Mouse (Mus musculus): ENCODE results near the gene Ush1g. TPM values are rescaled to one million over a fixed set of nuclear protein-coding genes. Genes with fewer than 3 reads are reported as not detected.

Gene Ush1g
- polyA plus RNA-seq, 1 experiment from 2014 or later, result 0.62 TPM

DNA sequence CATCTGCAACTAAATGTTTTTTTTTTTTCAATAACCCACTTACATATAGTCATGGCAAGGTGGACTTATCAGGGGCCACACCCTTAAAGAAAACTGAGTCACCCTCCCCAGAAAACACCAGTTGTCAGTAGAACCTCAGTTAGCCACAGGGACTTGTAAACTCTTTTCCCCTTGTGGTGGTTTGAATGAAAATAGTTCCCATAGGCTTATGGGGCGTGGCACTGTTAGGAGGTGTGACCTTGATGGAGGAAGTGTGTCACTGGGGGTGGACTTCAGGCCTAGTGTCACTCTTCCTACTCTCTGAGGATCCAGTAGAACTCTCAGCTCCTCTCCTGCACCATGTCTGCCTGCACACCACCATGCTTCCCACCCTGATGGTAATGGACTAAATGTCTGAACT, 42.1 kb downstream of the Ush1g start:
- H3K36me3 ChIP-seq (ENCODE audit: control insufficient read depth, insufficient read depth, low read length), result no peaks in the 10 kb centered on the region
- H3K9me3 ChIP-seq (replicated peaks; ENCODE audit: control insufficient read depth, low read length), result no peaks in the 10 kb centered on the region
- H3K4me3 ChIP-seq (replicated peaks; ENCODE audit: low read length), result no peak overlapping the region
- 59% methylated on average over 1 of the region's 1 CpGs for WGBS
- H3K27ac ChIP-seq (ENCODE audit: low read length), result no peak overlapping the region
- no peaks in the 10 kb centered on the region for H3K27me3 ChIP-seq (ENCODE audit: control insufficient read depth, insufficient read depth, low read length)
- ATAC-seq (ENCODE audit: insufficient read depth, low FRiP score), result no peak
- H3K4me1 ChIP-seq (ENCODE audit: control insufficient read depth, insufficient read depth, low read length), result peaks cover 8% of the 10 kb centered on the region; the same call in 1 of the 2 replicates
- no peak overlapping the region for H3K9ac ChIP-seq (ENCODE audit: low read length)
- H3K4me2 ChIP-seq (ENCODE audit: low read depth, low read length), result no peak overlapping the region

DNA sequence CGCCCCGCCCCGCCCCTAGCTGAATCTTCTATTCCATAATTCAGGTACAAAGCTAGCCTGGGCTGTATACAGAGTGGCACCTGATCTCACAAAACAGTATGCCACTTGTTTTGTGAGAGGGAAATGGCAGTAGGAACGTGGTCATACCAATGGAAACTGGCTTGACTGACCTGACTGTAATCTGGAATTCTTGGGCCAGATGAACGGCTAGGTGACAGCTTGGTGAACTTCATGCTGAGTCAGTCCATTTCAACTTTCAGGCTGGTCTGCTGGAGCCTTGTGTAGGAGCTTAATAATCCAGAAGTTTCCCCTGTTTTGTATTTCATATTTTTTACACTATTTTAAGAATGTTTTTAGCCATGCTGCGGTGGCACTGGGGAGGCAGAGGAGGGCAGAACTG, 43.7 kb downstream of the Ush1g start:
- no peak overlapping the region for H3K4me3 ChIP-seq (replicated peaks; ENCODE audit: low read length)
- peaks cover 8% of the 10 kb centered on the region; the same call in 1 of the 2 replicates for H3K4me1 ChIP-seq (ENCODE audit: control insufficient read depth, insufficient read depth, low read length)
- H3K4me2 ChIP-seq (ENCODE audit: low read depth, low read length), result peak overlapping the region; percentile 51
- ATAC-seq (ENCODE audit: insufficient read depth, low FRiP score), result no peak
- H3K36me3 ChIP-seq (ENCODE audit: control insufficient read depth, insufficient read depth, low read length), result no peaks in the 10 kb centered on the region
- WGBS, result 72% methylated on average over 6 of the region's 6 CpGs
- no peaks in the 10 kb centered on the region for H3K9me3 ChIP-seq (replicated peaks; ENCODE audit: control insufficient read depth, low read length)
- H3K9ac ChIP-seq (ENCODE audit: low read length), result no peak overlapping the region
- no peak overlapping the region for H3K27ac ChIP-seq (ENCODE audit: low read length)
- H3K27me3 ChIP-seq (ENCODE audit: control insufficient read depth, insufficient read depth, low read length), result no peaks in the 10 kb centered on the region

DNA sequence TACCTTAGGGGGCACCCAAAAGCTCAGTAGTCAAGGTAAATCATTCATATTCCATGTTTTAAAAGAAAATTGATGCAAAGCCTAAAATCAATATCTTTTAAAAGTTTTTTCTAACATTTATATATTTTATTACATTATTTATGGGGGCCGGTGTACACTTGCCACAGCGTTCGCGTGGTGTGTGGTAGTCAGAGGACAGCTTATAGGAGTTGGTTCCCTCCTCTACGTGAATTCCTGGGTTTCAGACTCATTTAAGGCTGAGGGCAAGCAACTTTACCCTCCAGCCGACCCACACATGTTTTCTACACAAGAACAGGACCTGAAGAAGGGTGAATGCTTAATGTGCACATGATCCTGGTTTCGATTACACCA, 44.3 kb downstream of the Ush1g start:
- H3K9ac ChIP-seq (ENCODE audit: low read length), result peak overlapping the region; percentile 53
- 21% methylated on average over 7 of the region's 7 CpGs for WGBS
- no peaks in the 10 kb centered on the region for H3K9me3 ChIP-seq (replicated peaks; ENCODE audit: control insufficient read depth, low read length)
- peak overlapping the region; percentile 51 for H3K4me2 ChIP-seq (ENCODE audit: low read depth, low read length)
- no peak for ATAC-seq (ENCODE audit: insufficient read depth, low FRiP score)
- H3K27me3 ChIP-seq (ENCODE audit: control insufficient read depth, insufficient read depth, low read length), result no peaks in the 10 kb centered on the region
- H3K4me1 ChIP-seq (ENCODE audit: control insufficient read depth, insufficient read depth, low read length), result peaks cover 8% of the 10 kb centered on the region; the same call in 1 of the 2 replicates
- H3K36me3 ChIP-seq (ENCODE audit: control insufficient read depth, insufficient read depth, low read length), result no peaks in the 10 kb centered on the region
- peak overlapping the region; percentile 48 for H3K4me3 ChIP-seq (replicated peaks; ENCODE audit: low read length)
- peak overlapping the region; percentile 64 for H3K27ac ChIP-seq (ENCODE audit: low read length)

DNA sequence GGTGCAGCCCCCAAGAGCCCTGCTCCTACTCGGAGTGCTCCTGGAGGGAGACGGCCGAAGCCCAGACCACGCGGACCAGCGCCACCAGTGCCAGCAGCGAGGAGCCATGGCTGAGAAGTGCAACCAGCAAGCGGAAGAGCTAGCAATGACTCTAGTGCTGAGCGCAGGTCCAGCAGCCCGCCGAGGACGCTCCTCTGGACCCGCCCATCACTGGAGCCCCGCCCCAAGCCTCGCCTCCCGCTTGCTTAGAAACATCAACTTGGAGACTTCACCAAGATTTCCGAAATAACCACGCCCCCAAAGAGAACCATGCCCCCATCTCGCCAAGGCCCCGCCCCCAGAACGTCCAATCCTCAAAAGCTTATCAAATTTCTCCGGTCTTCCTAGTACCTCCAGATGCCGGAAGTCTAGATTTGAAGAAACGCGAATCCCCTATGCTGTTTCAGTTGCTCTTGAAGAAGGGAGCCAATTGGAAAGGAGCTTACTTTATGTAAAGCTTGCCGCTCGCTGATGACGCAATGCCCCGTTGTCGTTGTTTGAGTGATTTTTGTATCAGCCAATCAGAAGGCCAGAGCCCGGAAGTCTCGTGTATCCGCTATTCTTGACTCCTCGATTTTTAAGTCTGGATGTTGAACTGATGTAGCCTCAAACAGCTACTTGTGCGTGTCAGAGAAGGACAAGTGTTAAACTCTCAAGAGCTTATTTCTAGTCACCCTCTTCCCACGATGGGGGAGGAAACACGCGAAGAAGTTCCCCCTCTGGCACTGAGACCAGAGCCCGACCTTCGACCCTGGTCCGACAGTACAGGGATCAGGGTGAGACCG, 44.8 kb downstream of the Ush1g start, which contains the start of gene Fdxr:
Gene Fdxr, minus strand, starts transcription at position 271 of the 824 bp plus-strand sequence.
- H3K4me2 ChIP-seq (ENCODE audit: low read depth, low read length), result peak within 1 kb of the TSS; percentile 85
- under 1% methylated on average over 42 of the region's 42 CpGs for WGBS
- H3K4me1 ChIP-seq (ENCODE audit: control insufficient read depth, insufficient read depth, low read length), result peaks cover 8% of the 10 kb centered on the region; the same call in 1 of the 2 replicates
- no peaks in the 10 kb centered on the region for H3K36me3 ChIP-seq (ENCODE audit: control insufficient read depth, insufficient read depth, low read length)
- peak; percentile 96 for ATAC-seq (ENCODE audit: insufficient read depth, low FRiP score)
- peak within 1 kb of the TSS; percentile 81 for H3K9ac ChIP-seq (ENCODE audit: low read length)
- H3K27me3 ChIP-seq (ENCODE audit: control insufficient read depth, insufficient read depth, low read length), result no peaks in the 10 kb centered on the region
- no peaks in the 10 kb centered on the region for H3K9me3 ChIP-seq (replicated peaks; ENCODE audit: control insufficient read depth, low read length)
- peak within 1 kb of the TSS; percentile 86 for H3K27ac ChIP-seq (ENCODE audit: low read length)
- H3K4me3 ChIP-seq (replicated peaks; ENCODE audit: low read length), result peak within 1 kb of the TSS; percentile 48

DNA sequence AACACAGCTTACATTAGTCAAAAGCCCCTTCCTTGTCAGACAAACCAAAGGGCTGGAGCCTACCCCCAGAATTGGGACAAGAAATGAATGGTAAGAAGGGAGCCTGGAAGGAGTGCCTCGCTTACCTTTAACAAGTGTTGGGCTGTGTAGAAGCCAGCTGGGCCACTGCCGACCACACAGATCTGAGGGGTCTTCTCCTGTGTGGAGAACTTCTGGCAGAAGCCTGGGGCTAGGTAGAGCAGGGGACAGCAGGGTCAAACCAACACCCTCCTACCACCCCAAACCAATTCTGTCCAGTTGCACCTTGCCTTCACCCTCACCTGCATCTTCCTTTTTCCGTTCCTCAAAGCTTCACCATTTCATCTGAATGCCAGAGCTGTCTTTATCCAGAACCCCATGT, 45.9 kb downstream of the Ush1g start:
- no peaks in the 10 kb centered on the region for H3K27me3 ChIP-seq (ENCODE audit: control insufficient read depth, insufficient read depth, low read length)
- peak overlapping the region; percentile 81 for H3K9ac ChIP-seq (ENCODE audit: low read length)
- peaks cover 8% of the 10 kb centered on the region; the same call in 1 of the 2 replicates for H3K4me1 ChIP-seq (ENCODE audit: control insufficient read depth, insufficient read depth, low read length)
- no peaks in the 10 kb centered on the region for H3K36me3 ChIP-seq (ENCODE audit: control insufficient read depth, insufficient read depth, low read length)
- peak overlapping the region; percentile 48 for H3K4me3 ChIP-seq (replicated peaks; ENCODE audit: low read length)
- H3K4me2 ChIP-seq (ENCODE audit: low read depth, low read length), result peak overlapping the region; percentile 85
- no peak for ATAC-seq (ENCODE audit: insufficient read depth, low FRiP score)
- no peak overlapping the region for H3K27ac ChIP-seq (ENCODE audit: low read length)
- 61% methylated on average over 3 of the region's 3 CpGs for WGBS
- no peaks in the 10 kb centered on the region for H3K9me3 ChIP-seq (replicated peaks; ENCODE audit: control insufficient read depth, low read length)

DNA sequence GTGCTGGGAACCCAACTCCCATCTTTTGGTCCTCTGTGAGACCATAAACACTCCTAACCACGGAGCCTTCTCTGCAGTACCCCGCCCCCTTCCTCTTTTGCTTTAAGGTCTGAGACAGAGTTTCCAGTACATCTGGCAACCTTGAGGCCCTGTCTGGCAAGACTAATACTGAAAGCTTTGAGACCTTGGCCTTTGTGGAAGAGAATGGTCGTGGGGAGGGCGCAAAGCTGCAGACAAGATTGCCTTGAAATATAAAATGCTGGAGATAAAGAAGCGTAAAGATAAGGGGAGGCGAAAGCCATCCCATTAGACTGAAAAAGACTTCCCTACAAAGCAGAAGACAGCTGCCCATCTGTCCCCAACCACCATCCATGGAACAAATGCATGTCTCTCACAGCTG, 46.3 kb downstream of the Ush1g start:
- Histone ChIP-seq H3K4me1 (ENCODE audit: control insufficient read depth, insufficient read depth, low read length) (peaks cover 8% of the 10 kb centered on the region; the same call in 1 of the 2 replicates), H3K27me3 (ENCODE audit: control insufficient read depth, insufficient read depth, low read length) (no peaks in the 10 kb centered on the region), H3K4me3 (replicated peaks; ENCODE audit: low read length) (no peak overlapping the region), H3K4me2 (ENCODE audit: low read depth, low read length) (no peak overlapping the region; the same call in 1 of the 2 replicates), H3K27ac (ENCODE audit: low read length) (no peak overlapping the region), H3K36me3 (ENCODE audit: control insufficient read depth, insufficient read depth, low read length) (no peaks in the 10 kb centered on the region), H3K9me3 (replicated peaks; ENCODE audit: control insufficient read depth, low read length) (no peaks in the 10 kb centered on the region), H3K9ac (ENCODE audit: low read length) (no peak overlapping the region)
- WGBS, result 69% methylated on average over 6 of the region's 6 CpGs
- ATAC-seq (ENCODE audit: insufficient read depth, low FRiP score), result no peak

DNA sequence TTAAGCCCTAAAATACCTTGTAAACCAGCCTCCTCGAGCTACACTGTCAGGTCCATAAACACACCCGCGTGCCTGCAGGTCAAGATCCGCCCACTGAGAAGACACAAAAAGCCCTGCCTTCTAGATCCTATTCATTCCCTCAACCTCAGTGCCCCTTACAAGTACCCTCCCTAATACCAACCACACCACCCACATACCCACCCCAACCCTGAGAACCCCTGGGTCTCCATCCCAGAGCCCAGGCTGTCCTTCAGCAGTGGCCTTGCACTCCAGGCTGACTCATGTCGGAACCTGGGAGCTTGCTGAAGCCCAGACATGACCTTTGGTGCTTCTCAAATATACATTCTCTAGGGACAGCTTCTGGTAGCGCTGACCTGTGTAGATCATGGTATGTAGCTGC, 47.1 kb downstream of the Ush1g start:
- no peak overlapping the region for H3K4me3 ChIP-seq (replicated peaks; ENCODE audit: low read length)
- H3K27ac ChIP-seq (ENCODE audit: low read length), result no peak overlapping the region
- no peaks in the 10 kb centered on the region; the same call in 1 of the 2 replicates for H3K27me3 ChIP-seq (ENCODE audit: control insufficient read depth, insufficient read depth, low read length)
- no peak overlapping the region for H3K9ac ChIP-seq (ENCODE audit: low read length)
- H3K9me3 ChIP-seq (replicated peaks; ENCODE audit: control insufficient read depth, low read length), result no peaks in the 10 kb centered on the region
- ATAC-seq (ENCODE audit: insufficient read depth, low FRiP score), result no peak
- H3K36me3 ChIP-seq (ENCODE audit: control insufficient read depth, insufficient read depth, low read length), result no peaks in the 10 kb centered on the region
- peaks cover 11% of the 10 kb centered on the region; the same call in 1 of the 2 replicates for H3K4me1 ChIP-seq (ENCODE audit: control insufficient read depth, insufficient read depth, low read length)
- no peak overlapping the region for H3K4me2 ChIP-seq (ENCODE audit: low read depth, low read length)
- WGBS, result 83% methylated on average over 6 of the region's 6 CpGs

DNA sequence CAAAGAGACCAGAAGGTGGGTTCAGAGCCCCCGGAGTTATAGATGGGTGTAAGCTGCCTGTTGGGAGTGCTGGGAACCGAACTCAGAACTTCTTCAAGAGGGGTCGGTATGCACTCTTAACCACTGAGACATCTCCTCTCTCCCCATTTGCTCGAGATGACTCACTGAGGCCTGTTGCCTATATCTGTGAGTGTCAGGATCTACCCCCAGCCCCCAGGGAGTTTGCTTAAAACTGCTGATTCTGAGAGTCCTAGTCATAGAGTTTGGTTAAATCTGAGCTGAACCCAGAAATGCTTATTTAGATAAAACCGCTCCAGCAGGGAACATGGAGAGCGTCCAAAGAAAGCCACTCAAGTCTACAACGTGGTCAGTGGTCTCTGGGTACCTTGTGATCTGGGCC, 47.7 kb downstream of the Ush1g start:
- WGBS, result 90% methylated on average over 7 of the region's 7 CpGs

DNA sequence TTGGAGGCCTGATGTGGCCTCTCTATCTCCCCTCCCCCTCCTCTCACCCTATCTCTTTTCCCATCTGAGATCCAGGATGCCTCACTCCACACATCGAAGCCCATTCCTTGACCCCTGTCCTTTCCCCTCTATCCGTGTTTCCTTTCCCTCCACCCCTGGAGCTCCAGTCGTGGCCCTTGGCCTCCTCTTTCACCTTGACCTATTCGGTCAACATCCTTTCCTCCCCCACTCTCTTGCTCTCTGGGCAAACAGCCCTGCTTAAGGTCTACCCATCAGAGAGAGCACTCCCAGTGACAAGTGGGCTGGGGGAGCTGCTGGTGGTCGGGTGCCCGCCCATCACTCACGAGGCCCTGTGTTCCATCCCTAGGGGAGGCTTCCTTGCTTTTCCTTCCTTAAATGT, 48.1 kb downstream of the Ush1g start:
- H3K36me3 ChIP-seq (ENCODE audit: control insufficient read depth, insufficient read depth, low read length), result no peaks in the 10 kb centered on the region
- no peak for ATAC-seq (ENCODE audit: insufficient read depth, low FRiP score)
- no peak overlapping the region for H3K27ac ChIP-seq (ENCODE audit: low read length)
- H3K4me2 ChIP-seq (ENCODE audit: low read depth, low read length), result no peak overlapping the region
- no peak overlapping the region for H3K4me3 ChIP-seq (replicated peaks; ENCODE audit: low read length)
- no peaks in the 10 kb centered on the region for H3K9me3 ChIP-seq (replicated peaks; ENCODE audit: control insufficient read depth, low read length)
- H3K9ac ChIP-seq (ENCODE audit: low read length), result 0 out of 2 replicates have a peak overlapping the region, but pooled peaks have one; percentile 11
- peaks cover 11% of the 10 kb centered on the region; the same call in 1 of the 2 replicates for H3K4me1 ChIP-seq (ENCODE audit: control insufficient read depth, insufficient read depth, low read length)
- H3K27me3 ChIP-seq (ENCODE audit: control insufficient read depth, insufficient read depth, low read length), result peaks cover 6% of the 10 kb centered on the region; the same call in 1 of the 2 replicates
- WGBS, result 57% methylated on average over 7 of the region's 7 CpGs

More for the DNA sequence above, 47.7 kb downstream of the Ush1g start:
- H3K4me1 ChIP-seq (ENCODE audit: control insufficient read depth, insufficient read depth, low read length), result peaks cover 11% of the 10 kb centered on the region; the same call in 1 of the 2 replicates
- H3K4me3 ChIP-seq (replicated peaks; ENCODE audit: low read length), result no peak overlapping the region
- no peaks in the 10 kb centered on the region for H3K9me3 ChIP-seq (replicated peaks; ENCODE audit: control insufficient read depth, low read length)
- peaks cover 2% of the 10 kb centered on the region; the same call in 1 of the 2 replicates for H3K27me3 ChIP-seq (ENCODE audit: control insufficient read depth, insufficient read depth, low read length)
- H3K4me2 ChIP-seq (ENCODE audit: low read depth, low read length), result no peak overlapping the region
- H3K36me3 ChIP-seq (ENCODE audit: control insufficient read depth, insufficient read depth, low read length), result no peaks in the 10 kb centered on the region
- H3K9ac ChIP-seq (ENCODE audit: low read length), result no peak overlapping the region
- H3K27ac ChIP-seq (ENCODE audit: low read length), result no peak overlapping the region
- ATAC-seq (ENCODE audit: insufficient read depth, low FRiP score), result no peak

All from stomach, embryonic 16.5 days (tissue).